Mouse (Mus musculus) heart, embryonic 10.5 days (tissue): ENCODE data around the gene Usp29. TPM values are rescaled to one million over a fixed set of nuclear protein-coding genes. Genes with fewer than 3 reads are reported as not detected.
A peak's percentile ranks its signal among the peaks of the same experiment; 100 is the strongest.

Experiments
- DNase-seq: peaks from one replicate; pipeline ENCODE4 v3.0.0-alpha.2; 2017; ENCODE audit warnings: low spot score
- H3K27ac ChIP-seq: fragments of 300-500 bp; sonication (generic); 2 replicates; pipeline ENCODE4 v1.5.1; 2016; ENCODE audit warnings: mild to moderate bottlenecking
- H3K27me3 ChIP-seq: fragments of 300-500 bp; sonication (generic); 2 replicates; pipeline ENCODE4 v1.6.1; 2016; ENCODE audit warnings: mild to moderate bottlenecking; ENCODE audit not compliant: poor library complexity, insufficient read depth, severe bottlenecking
- H3K36me3 ChIP-seq: fragments of 300-500 bp; sonication (generic); 2 replicates; pipeline ENCODE4 v1.6.1; 2016; ENCODE audit warnings: mild to moderate bottlenecking, moderate library complexity
- H3K4me1 ChIP-seq: fragments of 300-500 bp; sonication (generic); 2 replicates; pipeline ENCODE4 v1.6.1; 2016; ENCODE audit warnings: mild to moderate bottlenecking
- H3K4me3 ChIP-seq: fragments of 300-500 bp; sonication (generic); 2 replicates; pipeline ENCODE4 v1.5.1; 2016; ENCODE audit warnings: mild to moderate bottlenecking, moderate library complexity
- H3K9me3 ChIP-seq: fragments of 300-500 bp; sonication (generic); 2 replicates; pipeline ENCODE4 v1.6.1; 2016; ENCODE audit warnings: mild to moderate bottlenecking, moderate library complexity
- WGBS: fragments of 180-500 bp; shearing (Covaris S2); methylation state at CpG from one replicate; pipeline ENCODE4 v1.1.7; 2016; 5-methylcytosine and 5-hydroxymethylcytosine counted together
- polyA plus RNA-seq: library from polyadenylated mRNA; unstranded; fragments of >200 nt; fragmentation: Nextera tagmentation; extraction: Ambion mirVana; gene quantifications from 2 replicates; pipeline ENCODE4 v1.2.1, GENCODE M21; 2016

Gene Usp29
- 11.4 and 20.7 TPM in 2 replicates for polyA plus RNA-seq

DNA sequence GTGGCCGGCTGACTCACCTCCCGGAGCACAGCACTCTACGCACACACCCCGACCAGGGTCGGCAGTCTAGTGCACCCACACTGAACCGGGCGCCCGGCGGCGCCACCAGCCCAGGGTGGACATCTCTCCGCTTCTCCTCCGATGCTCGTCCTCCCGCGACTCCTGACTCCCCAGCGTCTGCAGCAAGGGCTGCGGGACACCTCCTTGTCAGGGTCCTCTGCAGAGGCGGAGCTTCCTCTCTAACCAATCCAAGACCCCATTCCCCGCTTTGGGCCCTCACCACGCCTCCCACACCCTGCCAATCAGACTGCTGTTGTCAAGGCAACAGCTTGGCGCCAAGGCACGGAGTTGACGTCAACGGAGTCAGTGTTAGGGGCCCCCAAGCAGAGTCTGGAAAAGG is at the start of gene Usp29, which contains the start of gene Peg3:
TSS of gene Usp29 (plus strand) at position 338 of the 400 bp plus-strand sequence.
TSS of gene Peg3 (minus strand) at position 191 of the 400 bp plus-strand sequence.
- Histone ChIP-seq H3K36me3 (peaks cover 24% of the 10 kb centered on the region), H3K27ac (peak within 1 kb of the TSS; percentile 89), H3K27me3 (no peaks in the 10 kb centered on the region), H3K4me1 (no peaks in the 10 kb centered on the region), H3K4me3 (peak within 1 kb of the TSS; percentile 68), H3K9me3 (peaks cover 40% of the 10 kb centered on the region)
- DNase-seq = peak; percentile 97
- WGBS = 50% methylated on average over 24 of the region's 24 CpGs

DNA sequence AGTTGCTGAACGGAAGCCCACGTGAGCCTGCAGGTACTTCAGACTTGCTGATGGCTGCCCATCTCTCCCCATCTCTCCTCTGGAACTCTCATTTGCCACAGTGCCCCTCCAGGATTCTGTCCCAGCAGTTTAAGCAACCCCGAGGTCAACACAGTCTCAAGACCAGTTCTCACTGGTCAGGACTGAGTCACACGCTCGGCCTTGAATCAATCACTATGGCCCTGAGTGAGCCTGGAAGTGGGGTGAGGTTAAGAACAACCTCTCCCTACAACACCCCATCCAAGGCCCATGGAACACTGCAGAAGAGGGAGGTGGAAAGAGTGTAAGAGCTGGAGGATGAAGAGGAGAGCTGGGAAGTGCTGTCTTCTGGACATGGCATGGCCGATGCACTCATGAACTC is 44.9 kb upstream of the Usp29 start:
- DNase-seq = peak; percentile 72
- H3K9me3 ChIP-seq = no peaks in the 10 kb centered on the region
- 92% methylated on average over 6 of the region's 6 CpGs for WGBS
- H3K27ac ChIP-seq = no peak overlapping the region
- H3K27me3 ChIP-seq = no peaks in the 10 kb centered on the region
- H3K4me3 ChIP-seq = no peak overlapping the region
- H3K36me3 ChIP-seq = peaks cover 64% of the 10 kb centered on the region
- H3K4me1 ChIP-seq = no peaks in the 10 kb centered on the region

DNA sequence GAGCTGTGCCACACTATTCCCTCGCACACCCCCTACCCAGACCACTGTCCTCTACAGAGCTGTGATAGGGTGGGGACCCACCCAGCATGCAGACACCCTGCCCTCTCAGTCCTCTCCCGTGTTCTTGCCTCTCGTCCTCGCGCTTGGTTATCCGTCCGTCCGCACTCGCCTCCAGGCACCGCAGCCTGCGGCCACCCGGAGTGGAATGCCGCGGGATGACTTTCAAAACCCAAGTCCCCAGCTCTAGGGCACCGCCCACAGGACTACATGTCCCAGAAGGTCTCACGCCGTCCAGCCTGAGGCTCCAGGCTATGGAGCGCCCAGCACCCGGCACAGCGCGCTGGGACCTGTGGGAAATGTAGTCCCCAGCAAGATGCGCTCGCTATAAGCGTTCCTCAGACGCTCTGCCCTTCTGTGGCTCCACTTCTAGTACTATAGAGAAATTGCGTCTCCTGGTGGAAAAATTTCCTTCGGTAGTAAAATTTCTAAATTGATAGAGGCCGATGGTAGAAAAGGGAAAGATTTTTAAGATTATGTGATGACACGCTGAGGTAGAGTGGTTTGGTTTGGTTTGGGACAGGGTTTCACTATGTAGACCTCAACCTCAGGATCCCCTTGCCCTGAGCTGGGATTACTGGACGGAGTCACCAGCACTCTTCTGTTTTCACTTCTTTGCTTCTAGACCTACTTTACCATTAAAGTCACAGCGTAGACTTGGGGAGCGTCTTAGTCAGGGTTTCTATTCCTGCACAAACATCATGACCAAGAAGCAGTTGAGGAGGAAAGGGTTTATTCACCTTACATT is 33.9 kb upstream of the Usp29 start, which contains the start of gene Zim1:
TSS of gene Zim1 (minus strand) at position 210 of the 805 bp plus-strand sequence.
- Histone ChIP-seq H3K27ac (peak within 1 kb of the TSS; percentile 81), H3K4me1 (peaks cover 9% of the 10 kb centered on the region; the same call in 1 of the 2 replicates)
- 12% methylated on average over 32 of the region's 32 CpGs for WGBS

DNA sequence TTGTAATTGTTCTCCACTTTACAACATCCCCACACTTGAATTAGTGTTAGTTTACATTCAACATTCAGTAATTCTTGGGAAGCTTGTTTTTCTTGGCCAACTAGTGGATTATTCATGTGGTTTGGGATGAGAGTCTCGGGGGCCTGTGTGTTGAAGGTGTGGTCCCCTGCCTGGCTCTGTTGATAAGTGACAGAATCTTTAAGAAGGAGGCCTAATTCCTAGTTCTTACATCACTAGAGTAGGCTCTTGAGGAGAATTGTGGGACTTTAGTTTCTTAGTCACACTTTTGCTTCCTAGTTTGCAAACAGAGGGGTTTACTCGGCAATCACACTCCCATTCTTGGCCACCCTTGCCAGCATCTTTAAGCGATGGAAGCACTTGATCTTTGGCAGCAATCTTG is 31.1 kb upstream of the Usp29 start:
- H3K4me1 ChIP-seq = no peaks in the 10 kb centered on the region
- H3K36me3 ChIP-seq = 0 out of 2 replicates have a peak, but pooled peaks cover 3% of the 10 kb centered on the region
- H3K27me3 ChIP-seq = no peaks in the 10 kb centered on the region
- 75% methylated on average over 3 of the region's 3 CpGs for WGBS
- H3K4me3 ChIP-seq = no peak overlapping the region
- no peaks in the 10 kb centered on the region for H3K9me3 ChIP-seq
- H3K27ac ChIP-seq = no peak overlapping the region
- DNase-seq = peak; percentile 17

More for the DNA sequence above, 33.9 kb upstream of the Usp29 start, which contains the start of gene Zim1:
- peak; percentile 95 for DNase-seq
- Histone ChIP-seq H3K4me3 (peak within 1 kb of the TSS; percentile 70), H3K27me3 (no peaks in the 10 kb centered on the region), H3K9me3 (no peaks in the 10 kb centered on the region), H3K36me3 (no peaks in the 10 kb centered on the region)

DNA sequence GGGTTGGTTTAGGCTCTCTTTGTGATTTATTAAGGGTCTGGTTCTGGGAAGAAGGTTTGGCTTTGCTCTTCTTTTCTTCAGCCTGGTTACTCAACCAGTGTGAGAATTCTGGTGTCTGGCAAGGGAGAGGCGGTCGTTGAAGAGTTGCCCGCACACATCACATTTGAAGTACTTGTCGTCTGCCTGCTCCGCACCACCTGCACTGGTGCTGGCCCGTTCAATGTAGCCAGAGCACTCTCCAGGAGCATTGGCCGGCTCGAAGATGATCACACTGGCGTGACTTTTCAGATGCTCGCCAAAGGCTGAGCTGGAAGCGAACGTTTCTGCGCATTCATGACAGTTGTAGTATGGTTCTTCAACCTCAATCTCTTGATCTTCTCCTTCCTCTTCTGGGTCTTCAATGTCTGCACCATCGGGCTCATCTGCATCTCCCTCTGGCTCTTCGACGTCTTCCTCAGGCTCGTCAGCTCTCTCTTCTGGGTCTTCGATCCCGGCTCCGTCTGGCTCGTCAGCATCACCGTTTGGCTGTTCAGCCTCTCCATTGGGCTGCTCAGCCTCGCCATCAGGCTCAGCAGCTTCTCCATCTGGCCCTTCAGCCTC is 22.9 kb upstream of the Usp29 start:
- Histone ChIP-seq H3K27ac (no peak overlapping the region), H3K27me3 (no peaks in the 10 kb centered on the region), H3K9me3 (peaks cover 7% of the 10 kb centered on the region; the same call in 1 of the 2 replicates), H3K36me3 (peaks cover 78% of the 10 kb centered on the region), H3K4me3 (no peak overlapping the region), H3K4me1 (no peaks in the 10 kb centered on the region)
- WGBS = 91% methylated on average over 23 of the region's 23 CpGs
- peak; percentile 70 for DNase-seq

DNA sequence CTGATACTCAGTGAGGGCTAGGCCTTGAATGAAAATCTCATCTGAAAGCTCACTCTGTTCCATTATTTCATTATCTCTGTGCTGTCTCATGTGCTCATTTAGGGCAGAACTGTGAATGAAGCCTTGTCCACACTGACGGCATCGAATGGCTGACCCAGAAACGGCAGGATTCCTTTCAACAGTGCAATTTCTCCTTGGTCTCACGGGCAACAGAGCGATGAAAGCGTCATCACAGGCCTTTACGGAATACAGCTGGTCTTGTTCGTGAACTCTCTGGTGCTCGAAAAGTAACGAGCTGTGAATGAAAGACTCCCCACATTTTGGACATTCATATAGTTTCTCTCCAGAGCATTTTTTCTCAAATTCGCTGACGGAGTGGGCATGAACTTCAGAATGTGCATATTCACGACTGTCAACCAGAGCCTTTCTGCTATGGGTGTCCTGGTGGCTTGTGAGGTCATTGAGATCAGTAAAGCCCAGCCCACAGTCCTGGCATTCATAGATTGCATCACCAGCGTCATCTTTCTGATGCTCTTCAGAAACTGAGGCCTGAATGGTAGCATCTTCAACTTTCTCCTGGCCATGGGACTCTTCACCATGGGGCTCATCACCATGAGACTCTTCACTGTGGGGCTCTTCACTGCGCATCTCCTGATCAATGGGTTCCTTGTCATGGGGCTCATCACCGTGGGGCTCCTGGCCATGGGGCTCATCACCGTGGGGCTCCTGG is 21.8 kb upstream of the Usp29 start:
- Histone ChIP-seq H3K4me3 (no peak overlapping the region), H3K9me3 (peaks cover 7% of the 10 kb centered on the region; the same call in 1 of the 2 replicates), H3K27ac (no peak overlapping the region), H3K27me3 (no peaks in the 10 kb centered on the region), H3K36me3 (peaks cover 89% of the 10 kb centered on the region), H3K4me1 (no peaks in the 10 kb centered on the region)
- 80% methylated on average over 17 of the region's 17 CpGs for WGBS
- DNase-seq = peak; percentile 71

DNA sequence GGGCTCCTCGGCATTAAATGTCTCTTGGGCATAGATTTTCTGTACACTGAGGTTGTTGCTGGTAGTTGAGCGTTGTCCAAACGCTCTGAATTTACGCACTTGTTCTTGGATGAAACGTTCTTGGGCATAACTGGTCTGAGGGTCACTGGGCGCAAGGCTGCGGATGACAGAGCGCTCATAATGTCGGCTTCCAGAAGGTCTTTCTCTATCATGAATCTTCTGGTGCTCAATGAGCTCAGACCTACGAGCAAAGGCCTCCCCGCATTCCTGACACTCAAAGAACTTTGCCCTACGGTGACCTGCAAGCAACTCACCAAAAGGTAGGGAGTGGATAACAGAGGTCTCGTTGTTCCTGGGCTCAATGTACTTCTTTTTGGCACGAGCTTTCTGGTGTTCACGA is 21.0 kb upstream of the Usp29 start:
- Histone ChIP-seq H3K36me3 (peaks cover 90% of the 10 kb centered on the region), H3K9me3 (peaks cover 7% of the 10 kb centered on the region; the same call in 1 of the 2 replicates), H3K27me3 (no peaks in the 10 kb centered on the region), H3K27ac (no peak overlapping the region), H3K4me3 (no peak overlapping the region), H3K4me1 (no peaks in the 10 kb centered on the region)
- 89% methylated on average over 15 of the region's 15 CpGs for WGBS
- DNase-seq = peak; percentile 66

DNA sequence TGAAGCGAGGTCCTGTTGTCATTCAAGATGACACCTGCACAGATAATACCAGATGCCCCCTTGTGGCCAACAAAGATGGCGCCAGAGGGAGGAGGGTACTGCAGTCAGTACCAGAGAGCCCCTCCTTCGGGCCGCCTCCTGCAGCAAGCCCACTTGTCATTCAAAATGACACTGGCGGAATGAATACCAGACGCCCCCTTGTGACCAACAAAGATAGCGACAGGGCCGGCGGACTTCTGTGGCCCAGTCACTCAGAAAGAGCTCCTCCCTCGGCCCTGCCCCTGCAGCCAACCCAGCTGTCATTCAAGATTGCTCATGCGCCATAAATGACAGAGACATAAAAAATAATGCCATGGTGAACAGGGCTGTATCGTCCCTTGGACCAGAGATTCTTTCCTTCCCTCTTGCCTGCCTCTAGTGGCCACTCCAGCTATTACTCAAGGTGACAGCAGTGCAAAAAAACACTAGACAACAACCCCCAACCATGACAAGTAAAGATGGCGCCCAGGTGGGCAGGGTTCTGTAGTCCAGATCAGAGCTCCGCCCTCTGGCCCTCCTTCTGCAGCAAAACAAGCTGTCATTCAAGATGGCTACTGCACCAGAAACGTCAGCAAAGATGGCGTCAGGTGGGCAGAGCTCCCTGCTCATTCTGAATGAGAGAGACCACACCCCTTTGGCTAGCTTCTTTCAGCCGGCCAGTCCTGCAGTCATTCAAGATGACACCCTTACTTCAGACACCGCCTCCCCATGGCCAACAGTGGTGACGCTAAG is 2.8 kb upstream of the Usp29 start:
- H3K27me3 ChIP-seq = no peaks in the 10 kb centered on the region
- 56% methylated on average over 19 of the region's 19 CpGs for WGBS
- peaks cover 49% of the 10 kb centered on the region for H3K36me3 ChIP-seq
- H3K9me3 ChIP-seq = peaks cover 40% of the 10 kb centered on the region
- H3K4me3 ChIP-seq = peak overlapping the region; percentile 68
- peak; percentile 94 for DNase-seq
- H3K4me1 ChIP-seq = no peaks in the 10 kb centered on the region
- peak overlapping the region; percentile 81 for H3K27ac ChIP-seq

DNA sequence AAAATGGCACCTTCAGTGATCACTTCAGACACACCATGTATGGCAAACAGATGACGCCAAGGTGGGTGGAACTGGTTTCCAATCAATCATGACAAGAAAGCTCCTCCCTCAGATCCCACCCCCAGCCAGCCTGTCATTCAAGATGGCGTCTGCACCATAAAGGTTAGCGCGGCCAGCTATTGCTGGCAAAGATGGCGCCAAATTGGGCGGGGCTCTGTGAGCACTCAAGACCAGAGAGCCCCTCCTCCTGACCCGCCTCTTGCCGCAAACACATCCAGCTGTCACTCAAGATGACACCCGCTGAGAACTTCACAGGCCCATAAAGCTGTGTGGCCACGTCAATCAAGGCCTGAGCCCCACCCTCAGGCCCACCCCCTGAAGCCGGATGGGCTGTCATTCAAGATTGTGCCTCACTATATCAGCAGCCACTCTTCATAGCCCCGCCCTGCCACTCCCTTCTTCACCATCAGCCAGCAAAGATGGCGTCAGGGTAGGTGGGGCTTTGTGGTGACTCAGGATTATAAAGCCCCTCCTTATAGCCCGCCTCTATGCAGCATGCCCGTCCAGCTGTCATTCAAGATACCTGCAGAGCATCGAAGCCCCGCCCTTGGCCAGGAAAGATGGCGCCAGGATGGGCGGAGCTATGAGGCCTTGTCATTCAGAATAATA is 2.0 kb upstream of the Usp29 start:
- Histone ChIP-seq H3K36me3 (peaks cover 42% of the 10 kb centered on the region), H3K4me3 (peak overlapping the region; percentile 68), H3K27ac (peak overlapping the region; percentile 89), H3K9me3 (peaks cover 40% of the 10 kb centered on the region), H3K27me3 (no peaks in the 10 kb centered on the region), H3K4me1 (no peaks in the 10 kb centered on the region)
- WGBS = 55% methylated on average over 19 of the region's 19 CpGs
- peak; percentile 97 for DNase-seq

DNA sequence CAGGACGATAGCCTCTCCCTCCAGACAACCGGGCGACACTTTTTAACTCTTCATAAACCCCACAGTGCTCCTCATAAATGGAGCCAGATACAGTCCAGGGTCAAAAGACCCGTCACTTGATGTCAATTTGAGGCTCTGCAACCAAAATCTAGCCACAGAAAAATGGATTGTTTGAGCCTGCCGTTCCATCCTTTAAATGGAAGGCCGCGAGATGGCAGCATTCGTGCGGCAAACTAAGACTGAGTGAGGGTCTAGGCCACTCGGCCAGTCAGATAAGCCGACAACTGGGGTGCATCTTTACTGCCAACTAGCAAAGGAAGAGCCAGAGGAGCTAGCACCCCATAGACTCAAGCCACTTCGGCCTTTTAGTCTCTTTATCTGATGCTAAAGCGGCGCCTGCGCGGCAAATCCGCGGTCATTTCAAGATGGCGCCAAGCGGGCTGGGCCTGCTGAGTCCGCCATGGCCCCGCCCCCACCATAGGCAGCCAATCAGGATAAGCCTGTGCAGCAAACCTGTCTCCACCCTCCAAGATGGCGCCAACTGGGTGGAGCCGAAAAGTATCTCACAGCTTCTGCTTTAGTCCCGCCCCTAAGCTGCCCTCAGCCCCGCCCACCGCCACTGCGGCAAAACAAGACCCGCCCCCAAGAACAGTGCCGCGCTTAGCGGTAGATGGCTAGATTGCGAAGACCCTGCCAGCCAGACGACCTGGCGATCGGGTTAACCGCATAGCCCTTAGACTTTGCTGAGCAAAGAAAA is 1.1 kb upstream of the Usp29 start:
- WGBS = 40% methylated on average over 37 of the region's 37 CpGs
- Histone ChIP-seq H3K27me3 (no peaks in the 10 kb centered on the region), H3K9me3 (peaks cover 40% of the 10 kb centered on the region)

DNA sequence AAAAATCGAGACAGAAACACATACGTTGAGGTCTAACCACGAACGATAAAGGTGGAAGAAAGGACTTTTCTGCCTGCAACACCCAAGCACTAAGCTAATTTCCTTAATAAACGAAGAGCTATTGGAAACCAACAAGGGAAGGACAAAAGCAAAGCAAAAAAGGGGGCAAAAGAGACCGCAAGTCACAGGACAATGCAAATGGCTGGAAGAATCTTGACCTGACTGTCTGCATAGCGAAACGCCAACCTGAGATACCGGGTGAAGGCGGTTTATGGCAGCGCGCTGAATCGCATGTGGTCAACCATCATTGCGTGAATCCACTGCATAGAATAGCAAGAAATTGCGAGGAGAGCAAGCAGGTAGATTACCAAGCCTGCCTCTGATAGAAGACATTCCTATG is 423 bp downstream of the Usp29 start:
- H3K36me3 ChIP-seq = peaks cover 19% of the 10 kb centered on the region
- H3K4me1 ChIP-seq = no peaks in the 10 kb centered on the region
- H3K9me3 ChIP-seq = peaks cover 40% of the 10 kb centered on the region
- H3K27ac ChIP-seq = peak overlapping the region; percentile 89
- 31% methylated on average over 15 of the region's 15 CpGs for WGBS
- H3K4me3 ChIP-seq = peak overlapping the region; percentile 68
- peak; percentile 75 for DNase-seq
- no peaks in the 10 kb centered on the region for H3K27me3 ChIP-seq

More for the DNA sequence above, 1.1 kb upstream of the Usp29 start:
- Histone ChIP-seq H3K4me1 (no peaks in the 10 kb centered on the region), H3K27ac (peak overlapping the region; percentile 89), H3K4me3 (peak overlapping the region; percentile 68), H3K36me3 (peaks cover 34% of the 10 kb centered on the region)
- peak; percentile 98 for DNase-seq
